Mouse (Mus musculus): ENCODE results near the gene Ap3m1.

- TF ChIP-seq POLR2A (IDR thresholded peaks at IDR 0.05; ENCODE audit: borderline replicate concordance, extremely low read depth, low read depth, low read length), result no peak
- no peak for TF ChIP-seq CTCF (IDR thresholded peaks at IDR 0.05; ENCODE audit: insufficient read depth, low read length)
These were observed 35.2 kb upstream of the Ap3m1 start for GRCm38 (mm10) chr14:21087390-21088060.
